Mouse (Mus musculus): ENCODE data around the gene Slc9a8.

GRCm38 (mm10) chr2:167399646-167400045 is 21.9 kb upstream of the Slc9a8 start:
- TF ChIP-seq POLR2A (IDR thresholded peaks at IDR 0.05; ENCODE audit: borderline replicate concordance, extremely low read depth, low read depth, low read length) (no peak), CTCF (IDR thresholded peaks at IDR 0.05; ENCODE audit: insufficient read depth, low read length) (no peak)

Measured in lung, adult 2 months (tissue).